Mouse (Mus musculus) WW6 (cell line): ENCODE measurements around the gene Eif4enif1.
"Not testable (repeated sequence)": the region's sequence is repeated elsewhere in the genome, so short reads cannot be mapped to it uniquely, and the experiment has no call there.

Source experiments
- DNase-seq: peaks from one replicate; pipeline ENCODE4 v3.0.0-alpha.2; 2013; ENCODE audit warnings: low read depth, low spot score

Eif4enif1 gene

GRCm38 (mm10) chr11:3181250-3181649 lies 20.9 kb upstream of the Eif4enif1 start:
- not testable (repeated sequence) for DNase-seq

GRCm38 (mm10) chr11:3181971-3182370 lies 20.2 kb upstream of the Eif4enif1 start:
- DNase-seq = not testable (repeated sequence)

GRCm38 (mm10) chr11:3182707-3183106 lies 19.5 kb upstream of the Eif4enif1 start:
- not testable (repeated sequence) for DNase-seq

GRCm38 (mm10) chr11:3193363-3193762 lies 8.8 kb upstream of the Eif4enif1 start, which contains the start of gene Sfi1:
Gene Sfi1 (minus strand): TSS chr11:3193463.
- no peak for DNase-seq

- not testable (repeated sequence) for DNase-seq
Observed at GRCm38 (mm10) chr11:3200636-3201035, 1.6 kb upstream of the Eif4enif1 start.

- DNase-seq = no peak
Observed at GRCm38 (mm10) chr11:3201326-3202230, 614 bp upstream of the Eif4enif1 start.

- peak; percentile 38 for DNase-seq
Observed at GRCm38 (mm10) chr11:3202781-3203441, 719 bp downstream of the Eif4enif1 start.

- no peak for DNase-seq
Observed at GRCm38 (mm10) chr11:3203771-3204170, 1.6 kb downstream of the Eif4enif1 start.

- no peak for DNase-seq
Observed at GRCm38 (mm10) chr11:3205207-3205606, 3.0 kb downstream of the Eif4enif1 start.

- no peak for DNase-seq
Observed at GRCm38 (mm10) chr11:3206783-3207182, 4.6 kb downstream of the Eif4enif1 start.

GRCm38 (mm10) chr11:3212526-3212925 lies 10.3 kb downstream of the Eif4enif1 start:
- DNase-seq = no peak

- no peak for DNase-seq
Observed at GRCm38 (mm10) chr11:3223105-3223504, 20.9 kb downstream of the Eif4enif1 start.

GRCm38 (mm10) chr11:3227113-3227512 lies 24.9 kb downstream of the Eif4enif1 start:
- DNase-seq = no peak

GRCm38 (mm10) chr11:3232248-3232647 lies 30.1 kb downstream of the Eif4enif1 start:
- DNase-seq = no peak

GRCm38 (mm10) chr11:3233704-3234103 lies 31.5 kb downstream of the Eif4enif1 start:
- no peak for DNase-seq

GRCm38 (mm10) chr11:3235277-3235676 lies 33.1 kb downstream of the Eif4enif1 start:
- DNase-seq = no peak

GRCm38 (mm10) chr11:3242395-3242794 lies 40.2 kb downstream of the Eif4enif1 start:
- DNase-seq = no peak

GRCm38 (mm10) chr11:3243771-3244170 lies 41.6 kb downstream of the Eif4enif1 start:
- no peak for DNase-seq

- DNase-seq = no peak
Observed at GRCm38 (mm10) chr11:3247387-3247786, 45.2 kb downstream of the Eif4enif1 start.

- no peak for DNase-seq
Observed at GRCm38 (mm10) chr11:3259537-3259936, 57.3 kb downstream of the Eif4enif1 start.

GRCm38 (mm10) chr11:3265291-3266078 lies 63.3 kb downstream of the Eif4enif1 start:
- DNase-seq = no peak
